Mouse (Mus musculus) ovary, postnatal 14 days (tissue): ENCODE data around the gene Papss2.

ENCODE experiments used
- DNase-seq: peaks from one replicate; pipeline ENCODE4 v3.0.0; 2022; ENCODE audit warnings: low spot score

Papss2 gene

GRCm38 (mm10) chr19:32595506-32596286 lies at the start of gene Papss2:
Gene Papss2, plus strand, starts transcription at chr19:32595790.
- DNase-seq, result peak; percentile 51

GRCm38 (mm10) chr19:32547396-32547795 lies 48.2 kb upstream of the Papss2 start:
- DNase-seq, result no peak

- DNase-seq, result no peak
These were observed 47.4 kb upstream of the Papss2 start for GRCm38 (mm10) chr19:32548202-32548601.

DNA sequence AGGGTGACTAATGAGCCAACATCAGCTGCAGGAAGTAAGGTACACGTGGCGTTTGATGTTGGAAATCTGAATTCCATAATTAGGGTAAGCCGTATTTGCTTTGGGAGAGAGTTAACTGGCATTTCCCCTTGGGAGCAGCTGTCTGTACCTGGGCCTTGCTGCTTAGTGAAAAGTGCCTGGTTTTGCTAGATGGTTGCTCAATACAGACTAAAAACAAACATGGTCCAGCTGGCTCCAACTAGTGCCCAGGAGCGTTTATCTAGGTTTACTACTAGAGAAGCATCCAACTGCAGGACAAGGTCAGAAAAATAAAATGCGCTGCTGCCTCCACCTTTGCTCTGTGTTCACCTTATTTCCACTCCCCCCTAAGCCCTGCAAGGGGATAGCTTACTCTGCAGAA lies 45.1 kb upstream of the Papss2 start:
- no peak for DNase-seq

GRCm38 (mm10) chr19:32551442-32551841 lies 44.1 kb upstream of the Papss2 start:
- no peak for DNase-seq

- no peak for DNase-seq
These were observed 43.5 kb upstream of the Papss2 start for GRCm38 (mm10) chr19:32552106-32552505.

DNA sequence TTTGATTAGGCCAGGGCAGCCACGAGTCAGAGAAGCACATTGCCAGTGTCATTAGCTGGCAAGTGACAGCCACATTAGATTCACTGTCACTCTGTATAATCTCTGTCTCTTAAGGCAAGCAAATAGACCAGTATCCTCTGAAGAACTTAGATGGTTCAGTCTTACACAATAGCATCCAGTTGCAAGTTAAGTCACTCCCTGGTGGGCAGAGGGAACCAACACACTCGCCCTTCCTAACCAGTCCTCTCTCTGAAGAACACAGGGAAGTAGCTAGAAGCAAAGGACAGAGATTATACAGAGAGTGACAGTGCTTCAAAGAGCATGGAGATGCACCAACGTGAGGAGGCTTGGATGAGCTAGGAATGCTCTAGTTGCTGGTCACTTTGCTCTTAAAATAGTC lies 42.3 kb upstream of the Papss2 start:
- DNase-seq, result no peak

DNA sequence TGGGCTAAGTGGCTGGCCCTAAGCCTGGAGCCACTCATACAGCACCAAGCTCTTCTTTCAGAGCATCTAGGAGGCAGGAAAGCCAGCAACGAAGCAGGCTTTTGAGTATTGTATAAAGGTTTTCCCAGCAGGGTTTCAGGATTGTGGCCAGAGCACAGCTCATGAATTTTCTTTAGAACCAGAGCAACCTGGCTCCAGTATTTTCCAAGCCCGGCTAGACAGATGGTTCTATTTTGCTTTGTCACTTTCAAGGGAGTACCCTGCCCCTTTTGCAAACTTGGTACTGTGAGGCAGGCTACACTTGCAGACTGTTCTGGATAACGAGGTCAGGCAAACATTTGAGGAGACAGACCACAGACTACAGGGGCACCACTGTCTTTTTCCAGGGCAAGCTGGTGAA lies 40.3 kb upstream of the Papss2 start:
- no peak for DNase-seq

GRCm38 (mm10) chr19:32567025-32567424 lies 28.6 kb upstream of the Papss2 start:
- no peak for DNase-seq

DNA sequence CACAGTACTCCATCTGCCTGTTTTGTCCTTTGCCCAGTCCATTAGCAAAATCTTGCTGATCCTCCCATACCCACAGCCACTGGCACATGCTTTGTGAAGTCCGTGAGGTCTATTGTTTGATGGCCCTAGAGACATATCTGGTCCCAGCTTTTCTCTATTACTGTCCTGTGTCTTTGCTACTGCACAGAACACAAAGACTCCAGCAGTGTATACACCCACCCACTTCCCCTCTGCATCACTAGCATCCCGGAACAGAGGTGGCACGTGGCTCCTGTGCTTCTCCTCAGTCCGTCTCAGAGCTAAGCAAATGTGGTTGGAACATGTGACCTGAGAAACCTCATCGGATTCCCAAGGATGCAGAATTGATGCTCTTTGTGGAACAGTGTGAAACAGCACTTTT lies 28.1 kb upstream of the Papss2 start:
- no peak for DNase-seq

GRCm38 (mm10) chr19:32568470-32568869 lies 27.1 kb upstream of the Papss2 start:
- DNase-seq, result no peak

- no peak for DNase-seq
These were observed 26.5 kb upstream of the Papss2 start for GRCm38 (mm10) chr19:32568961-32569653.

GRCm38 (mm10) chr19:32569725-32570124 lies 25.9 kb upstream of the Papss2 start:
- DNase-seq, result no peak

DNA sequence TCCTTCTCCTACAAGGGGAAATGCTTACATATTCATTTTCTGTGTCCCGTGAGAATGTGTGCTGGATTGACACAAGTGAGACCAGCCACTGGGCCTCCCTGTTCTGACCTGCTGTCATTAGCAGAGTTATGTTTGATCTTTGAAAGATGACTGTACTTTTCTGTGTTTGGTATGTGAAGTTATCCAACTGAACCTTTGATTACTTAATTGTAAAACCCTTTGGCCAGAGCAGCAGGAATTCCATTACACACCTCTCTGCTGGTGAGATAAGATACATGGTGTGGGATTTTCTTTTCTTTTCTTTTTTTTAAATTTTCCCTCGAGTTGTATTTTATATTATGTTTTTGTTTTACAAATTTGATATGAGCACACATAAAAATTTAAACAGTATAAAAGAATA lies 23.4 kb upstream of the Papss2 start:
- no peak for DNase-seq

DNA sequence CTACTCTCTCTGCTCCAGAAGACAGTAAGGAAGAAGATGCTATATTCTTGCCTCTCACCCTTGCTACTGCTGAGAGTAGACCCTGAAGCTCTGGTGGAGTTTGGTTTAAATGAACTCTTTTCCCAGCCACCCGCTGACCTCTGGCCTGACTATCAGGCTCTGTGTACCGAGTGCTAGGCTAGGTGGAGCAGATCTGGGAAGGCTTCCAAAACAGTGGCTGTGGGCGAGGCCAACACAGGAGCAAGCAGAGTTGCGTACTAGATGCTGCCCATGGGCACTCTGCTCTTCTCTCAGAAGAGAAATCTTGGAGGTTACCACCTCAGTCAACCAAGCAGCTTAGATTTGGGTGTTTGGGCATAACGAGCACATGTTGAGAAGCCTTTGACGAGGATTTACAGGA lies 22.3 kb upstream of the Papss2 start:
- no peak for DNase-seq

DNA sequence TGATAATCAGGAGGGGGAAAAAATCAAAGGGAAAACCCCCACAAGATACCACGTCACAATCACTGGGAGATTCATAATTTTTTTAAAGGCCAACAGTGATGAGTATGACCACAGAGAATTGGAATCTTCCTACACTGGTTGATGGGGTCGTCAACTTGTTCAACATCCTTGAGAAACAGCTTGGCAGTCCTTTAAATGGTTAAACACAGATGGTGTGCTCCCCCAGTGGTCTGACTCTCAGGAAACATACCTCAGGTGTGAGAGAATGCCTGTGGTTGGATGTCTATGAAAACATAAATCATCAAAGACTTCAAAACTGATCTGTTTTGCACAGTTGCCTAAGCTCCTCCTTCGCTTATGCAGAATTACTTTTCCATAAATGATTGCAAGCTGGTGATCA lies 20.7 kb upstream of the Papss2 start:
- DNase-seq, result no peak

DNA sequence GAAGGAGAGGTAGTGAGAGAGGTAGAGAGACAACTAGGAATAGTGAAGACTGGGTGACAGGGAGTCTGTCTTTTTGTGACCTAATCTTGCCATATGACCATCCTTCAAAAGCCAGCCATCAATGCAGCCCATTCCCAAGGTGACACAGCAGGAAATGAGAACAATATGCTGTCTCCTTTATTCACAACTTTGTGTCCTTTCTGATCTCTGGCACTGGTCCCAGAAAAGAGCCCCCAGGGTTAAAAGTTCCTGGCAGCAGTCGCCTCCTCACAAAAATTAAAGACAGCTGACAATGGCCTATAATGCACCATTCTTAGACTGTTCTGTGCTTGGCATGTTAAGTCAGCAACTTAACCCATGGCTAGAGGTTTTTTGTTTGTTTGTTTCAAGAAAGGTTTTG lies 17.8 kb upstream of the Papss2 start:
- DNase-seq, result no peak

GRCm38 (mm10) chr19:32583091-32583766 lies 12.4 kb upstream of the Papss2 start:
- no peak for DNase-seq

DNA sequence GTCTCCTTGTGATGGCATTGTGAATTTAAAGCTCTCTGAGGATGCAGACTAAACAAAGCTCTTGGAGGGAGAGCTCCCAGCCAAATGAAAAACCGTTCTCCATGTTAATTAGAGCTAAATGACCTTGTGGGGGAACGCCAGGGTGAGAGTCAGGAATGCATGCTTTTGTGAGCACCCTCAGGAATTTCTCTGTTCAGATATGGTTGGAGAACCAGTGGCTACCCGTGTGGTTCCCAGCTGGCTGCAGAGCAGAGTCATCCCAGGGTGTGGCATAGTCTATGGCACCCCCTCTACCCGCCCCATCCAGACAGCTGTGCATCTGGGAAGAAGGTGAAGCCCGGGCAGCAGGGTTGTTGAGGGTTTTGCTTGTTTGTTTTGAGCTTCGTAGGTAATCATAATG lies 7.9 kb upstream of the Papss2 start:
- no peak for DNase-seq

DNA sequence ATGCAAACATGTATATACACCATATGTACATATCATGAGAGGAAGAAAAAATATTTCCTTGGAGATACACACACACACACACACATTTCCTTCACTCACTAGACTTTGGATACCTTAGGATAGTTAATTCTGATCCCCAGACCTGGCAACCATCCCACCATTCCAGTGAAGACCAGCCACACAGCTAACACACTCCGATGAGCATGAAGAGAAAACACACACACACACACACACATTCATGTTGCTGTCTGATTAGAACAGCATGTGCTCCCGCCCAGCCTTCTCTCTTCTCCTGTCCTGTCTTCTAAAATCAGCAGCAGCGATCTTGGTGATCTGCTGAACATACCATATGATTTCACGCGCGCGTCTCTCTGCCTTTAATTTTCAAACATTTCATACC lies 2.8 kb upstream of the Papss2 start:
- DNase-seq, result no peak

GRCm38 (mm10) chr19:32593870-32594269 lies 1.7 kb upstream of the Papss2 start:
- DNase-seq, result no peak

- DNase-seq, result no peak
These were observed 472 bp upstream of the Papss2 start for GRCm38 (mm10) chr19:32595131-32595505.

GRCm38 (mm10) chr19:32599006-32599405 lies 3.4 kb downstream of the Papss2 start:
- no peak for DNase-seq
